Mouse (Mus musculus): ENCODE measurements around the gene Slc39a9. TPM values are rescaled to one million over a fixed set of nuclear protein-coding genes. Genes with fewer than 3 reads are reported as not detected.

Gene Slc39a9
- polyA plus RNA-seq, 1 experiment = 25.9 TPM

- Histone ChIP-seq H3K4me1 (ENCODE audit: control insufficient read depth, insufficient read depth, low read length) (peaks cover 10% of the 10 kb centered on the region), H3K27ac (ENCODE audit: insufficient read depth, low read depth, low read length) (no peak overlapping the region), H3K4me3 (ENCODE audit: insufficient read depth, low read length) (no peak overlapping the region)
- TF ChIP-seq CTCF (IDR thresholded peaks at IDR 0.05; ENCODE audit: low read depth, low read length) (no peak), POLR2A (IDR thresholded peaks at IDR 0.05; ENCODE audit: borderline replicate concordance, low read depth, low read length) (no peak)
Observed at GRCm38 (mm10) chr12:80729758-80730530, 86.3 kb downstream of the Slc39a9 start.

GRCm38 (mm10) chr12:80730567-80730966 is 86.9 kb downstream of the Slc39a9 start:
- H3K27ac ChIP-seq (ENCODE audit: insufficient read depth, low read depth, low read length) = no peak overlapping the region
- TF ChIP-seq POLR2A (IDR thresholded peaks at IDR 0.05; ENCODE audit: borderline replicate concordance, low read depth, low read length) (no peak), CTCF (IDR thresholded peaks at IDR 0.05; ENCODE audit: low read depth, low read length) (no peak)
- H3K4me1 ChIP-seq (ENCODE audit: control insufficient read depth, insufficient read depth, low read length) = peaks cover 10% of the 10 kb centered on the region
- no peak overlapping the region for H3K4me3 ChIP-seq (ENCODE audit: insufficient read depth, low read length)

Other genes with a start within 250 kb of the Slc39a9 start
- 18.0 and 18.1 TPM in 2 replicates for gene Dcaf5, start 207.3 kb upstream of the Slc39a9 start, polyA plus RNA-seq (2012; ENCODE audit: insufficient read depth, insufficient read length, missing spikeins)
- gene Exd2, start 180.8 kb upstream of the Slc39a9 start, polyA plus RNA-seq (2012; ENCODE audit: insufficient read depth, insufficient read length, missing spikeins) = 14.5 and 15.8 TPM in 2 replicates
- gene Galnt16, start 125.6 kb upstream of the Slc39a9 start, polyA plus RNA-seq (2012; ENCODE audit: insufficient read depth, insufficient read length, missing spikeins) = not detected in 2 replicates
- gene Erh, start 458 bp downstream of the Slc39a9 start, polyA plus RNA-seq (2012; ENCODE audit: insufficient read depth, insufficient read length, missing spikeins) = 30.6 and 31.9 TPM in 2 replicates
- not detected in 2 replicates for gene Plekhd1, start 48.7 kb downstream of the Slc39a9 start, polyA plus RNA-seq (2012; ENCODE audit: insufficient read depth, insufficient read length, missing spikeins)
- gene Ccdc177, start 116.8 kb downstream of the Slc39a9 start, polyA plus RNA-seq (2012; ENCODE audit: insufficient read depth, insufficient read length, missing spikeins) = not detected in 2 replicates
- gene Susd6, start 146.6 kb downstream of the Slc39a9 start, polyA plus RNA-seq (2012; ENCODE audit: insufficient read depth, insufficient read length, missing spikeins) = 144 and 157 TPM in 2 replicates